Mouse (Mus musculus) CD4-positive, CD25-positive, alpha-beta regulatory T cell, adult 4 months (primary cell): ENCODE results near the gene Atrnl1. TPM values are rescaled to one million over a fixed set of nuclear protein-coding genes. Genes with fewer than 3 reads are reported as not detected.

Experiments
- ATAC-seq: one replicate; pipeline ENCODE4 v1.8.0; 2017
- polyA plus RNA-seq, 2 experiments: library from polyadenylated mRNA; unstranded; fragments of 100-300 nt; shearing (Covaris generic); gene quantifications; one replicate each; pipeline ENCODE4 v1.2.1; 2017

The Atrnl1 gene
- polyA plus RNA-seq, 2 experiments from 2014 or later = 0.11 TPM; not detected in 1

GRCm38 (mm10) chr19:57713138-57713537, 102.3 kb downstream of the Atrnl1 start:
- no peak for ATAC-seq

DNA sequence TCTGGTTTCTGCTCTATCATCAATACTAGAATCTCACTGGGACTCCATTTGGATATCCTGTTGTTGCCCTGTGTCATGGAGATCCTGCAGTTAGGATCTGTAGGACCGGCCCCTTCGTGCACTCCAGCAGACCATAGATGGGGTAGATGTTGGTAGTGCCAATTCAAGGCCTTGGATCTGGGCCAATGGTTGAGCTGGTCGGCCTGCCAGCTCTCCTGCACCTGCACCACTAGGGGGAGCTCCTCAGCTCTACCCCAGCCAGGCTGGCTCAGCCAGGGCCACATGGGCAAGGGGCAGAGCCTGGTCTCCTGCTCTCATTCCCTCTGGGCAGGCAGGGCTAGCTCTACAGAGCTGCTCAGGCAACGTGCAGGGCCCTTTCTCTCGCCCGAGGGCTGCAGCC, 114.1 kb downstream of the Atrnl1 start:
- no peak for ATAC-seq

GRCm38 (mm10) chr19:57725326-57725725, 114.5 kb downstream of the Atrnl1 start:
- no peak for ATAC-seq

DNA sequence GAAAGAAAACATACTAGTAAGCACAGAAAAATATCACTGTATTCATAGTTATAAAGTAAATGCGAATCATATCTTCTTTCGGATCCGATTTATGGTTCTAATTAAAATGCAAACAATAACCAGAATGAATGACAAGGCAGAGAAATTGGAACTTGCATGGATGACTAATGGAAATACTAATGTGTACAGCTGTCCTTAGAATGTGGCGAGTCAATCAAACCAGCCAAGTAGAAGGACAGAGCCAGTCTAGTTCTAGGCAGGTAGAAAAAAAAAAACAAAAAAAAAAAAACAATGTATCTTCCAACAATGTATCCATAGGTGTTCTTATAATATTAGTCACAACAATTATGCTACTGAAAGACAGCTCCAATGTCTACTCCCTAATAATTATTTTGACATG, 116.2 kb downstream of the Atrnl1 start:
- ATAC-seq = no peak

DNA sequence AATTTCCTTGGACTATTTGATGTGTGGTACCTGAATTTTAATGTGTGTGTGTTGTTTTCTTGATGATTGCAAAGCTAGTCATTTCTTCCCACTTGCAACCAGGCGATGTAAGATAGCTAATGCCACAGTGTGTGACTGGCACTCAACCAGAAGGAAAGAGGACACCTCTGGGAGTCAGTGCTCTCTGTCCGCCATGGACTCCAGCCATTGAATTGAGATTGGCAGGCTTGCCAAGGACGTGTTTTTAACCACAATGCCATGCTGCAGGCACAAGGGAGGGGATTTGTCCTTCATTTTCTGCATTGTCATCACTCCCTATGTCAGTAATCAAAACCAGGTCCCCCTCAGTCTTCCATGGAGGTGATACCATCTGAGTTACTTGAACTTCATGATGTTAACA, 126.6 kb downstream of the Atrnl1 start:
- no peak for ATAC-seq

- no peak for ATAC-seq
Observed at GRCm38 (mm10) chr19:57745579-57745978, 134.7 kb downstream of the Atrnl1 start.

- no peak for ATAC-seq
Observed at GRCm38 (mm10) chr19:57746553-57746952, 135.7 kb downstream of the Atrnl1 start.

- ATAC-seq = no peak
Observed at GRCm38 (mm10) chr19:57752189-57752588, 141.4 kb downstream of the Atrnl1 start.

GRCm38 (mm10) chr19:57762526-57762925, 151.7 kb downstream of the Atrnl1 start:
- no peak for ATAC-seq

DNA sequence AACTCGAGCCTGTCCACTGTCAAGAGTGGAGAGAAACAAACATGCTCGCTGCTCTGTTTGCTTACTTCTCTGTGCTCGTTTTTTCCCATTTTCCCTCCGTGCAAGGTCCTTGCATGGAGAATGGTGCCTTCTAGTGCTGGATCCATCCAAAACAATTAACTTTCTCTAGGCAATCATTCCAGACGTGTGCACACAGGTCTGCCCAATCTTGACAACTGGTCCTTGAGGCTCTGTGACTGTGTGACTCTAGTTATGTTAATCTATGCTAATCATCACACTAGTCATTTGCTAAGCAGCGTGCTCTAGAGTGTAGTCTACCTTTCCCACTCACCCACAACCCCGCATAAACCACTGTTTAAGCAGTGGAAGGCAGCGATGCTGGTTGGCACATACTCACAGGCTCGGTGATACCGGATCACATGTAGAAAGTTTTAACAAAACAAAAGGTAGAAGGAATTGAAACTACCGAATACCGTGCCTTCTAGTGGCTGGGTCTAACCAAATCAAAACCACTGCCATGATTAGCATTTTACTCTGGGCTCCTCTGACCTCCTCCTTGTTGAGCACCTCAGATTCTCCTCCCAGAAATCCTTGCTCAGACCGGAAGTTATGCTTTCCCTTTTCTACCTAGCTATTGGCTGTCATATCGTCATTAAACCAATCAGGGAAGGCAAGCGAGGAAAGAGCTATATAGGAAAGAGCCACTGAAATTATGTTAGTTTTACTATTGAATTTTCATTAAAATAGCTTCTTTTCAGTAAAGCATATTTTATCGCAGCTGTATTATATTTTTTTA, 153.9 kb downstream of the Atrnl1 start:
- no peak for ATAC-seq

DNA sequence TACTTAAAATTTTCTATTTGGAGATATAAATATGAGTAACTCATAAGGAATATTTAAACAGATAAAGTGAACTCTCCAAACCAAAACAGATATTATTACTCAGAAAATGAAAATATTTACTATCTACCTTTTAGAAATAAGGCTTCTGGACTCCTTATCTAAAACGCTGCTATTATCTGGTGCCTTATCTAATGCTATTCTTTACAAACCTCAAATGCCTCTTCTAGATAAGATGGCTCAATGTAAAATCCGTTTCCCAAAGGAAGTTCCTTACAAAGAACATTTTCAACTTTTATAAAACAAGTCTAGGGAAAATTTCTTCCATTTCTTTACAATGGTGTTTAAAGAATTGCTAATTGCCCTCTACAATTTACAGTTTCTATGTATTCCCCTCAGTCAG, 156.2 kb downstream of the Atrnl1 start:
- no peak for ATAC-seq

DNA sequence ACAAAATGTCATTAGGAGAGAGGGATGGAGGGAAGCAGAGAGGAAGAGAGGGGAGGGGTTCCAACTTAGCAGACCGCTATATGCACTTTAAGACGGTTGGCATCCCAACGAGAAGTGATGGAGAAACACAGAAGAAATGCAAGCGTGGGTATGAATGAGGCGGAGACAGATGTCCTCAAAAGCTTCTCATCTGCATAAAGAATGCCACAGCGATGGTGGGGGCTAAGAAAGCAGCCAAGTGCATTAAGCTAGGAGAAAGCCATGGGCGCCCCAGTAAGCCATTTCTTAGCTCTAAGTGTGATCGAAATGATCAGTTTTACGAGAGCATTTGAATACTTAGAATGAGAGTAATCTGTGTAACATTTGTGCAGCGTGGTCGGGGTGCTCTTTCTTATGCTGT, 157.8 kb downstream of the Atrnl1 start:
- no peak for ATAC-seq

DNA sequence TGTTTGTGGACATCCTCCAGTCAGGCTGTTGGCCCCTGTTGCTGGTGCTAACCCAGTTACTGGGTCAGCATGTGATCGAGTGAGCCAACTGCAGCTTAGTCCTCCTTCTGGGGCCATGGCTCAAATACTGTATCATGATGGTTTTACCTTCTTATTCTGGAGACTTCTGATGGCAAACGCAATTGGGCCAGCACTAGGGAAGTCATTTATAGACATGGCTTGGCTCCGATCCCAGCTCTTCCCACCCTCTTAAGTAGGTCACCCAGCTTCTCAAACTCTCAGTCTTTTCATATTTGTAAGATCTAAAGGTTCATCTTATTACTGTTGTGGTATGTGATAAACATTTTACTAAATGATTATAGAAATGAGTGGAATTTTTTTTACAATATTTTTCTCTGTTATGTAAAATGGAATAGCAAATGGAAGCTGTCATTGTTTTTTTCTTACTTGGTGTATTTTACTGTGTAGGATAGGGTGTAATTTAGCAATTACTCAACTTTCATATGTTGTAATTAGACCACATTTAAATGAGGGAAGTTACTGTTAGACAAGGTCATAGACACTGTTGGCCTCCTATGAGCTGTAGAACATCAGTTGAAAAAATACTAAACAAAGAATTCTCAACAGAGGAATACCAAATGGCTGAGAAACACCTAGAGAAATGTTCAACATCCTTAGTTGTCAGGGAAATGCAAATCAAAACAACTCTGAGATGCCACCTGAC, 171.7 kb downstream of the Atrnl1 start:
- ATAC-seq = no peak

DNA sequence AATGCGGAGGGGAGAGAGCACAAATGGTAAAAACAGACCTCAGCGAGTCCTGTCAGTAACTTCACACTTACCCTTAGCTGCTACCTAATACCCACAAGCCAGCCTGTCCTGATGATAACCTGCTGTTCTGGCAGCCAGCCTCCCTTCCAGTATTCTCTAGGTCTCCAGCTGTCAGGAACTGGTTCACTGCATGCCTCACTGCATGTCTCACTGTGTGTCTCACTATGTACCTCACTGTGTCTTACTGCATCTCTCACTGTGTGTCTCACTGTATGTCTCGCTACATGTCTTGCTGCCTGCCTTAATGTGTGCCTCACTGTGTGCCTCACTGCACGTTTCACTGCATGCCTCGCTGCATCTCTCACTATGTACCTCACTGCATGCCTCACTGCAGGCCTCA, 175.9 kb downstream of the Atrnl1 start:
- ATAC-seq = no peak

- ATAC-seq = no peak
Observed at GRCm38 (mm10) chr19:57802207-57802606, 191.4 kb downstream of the Atrnl1 start.

DNA sequence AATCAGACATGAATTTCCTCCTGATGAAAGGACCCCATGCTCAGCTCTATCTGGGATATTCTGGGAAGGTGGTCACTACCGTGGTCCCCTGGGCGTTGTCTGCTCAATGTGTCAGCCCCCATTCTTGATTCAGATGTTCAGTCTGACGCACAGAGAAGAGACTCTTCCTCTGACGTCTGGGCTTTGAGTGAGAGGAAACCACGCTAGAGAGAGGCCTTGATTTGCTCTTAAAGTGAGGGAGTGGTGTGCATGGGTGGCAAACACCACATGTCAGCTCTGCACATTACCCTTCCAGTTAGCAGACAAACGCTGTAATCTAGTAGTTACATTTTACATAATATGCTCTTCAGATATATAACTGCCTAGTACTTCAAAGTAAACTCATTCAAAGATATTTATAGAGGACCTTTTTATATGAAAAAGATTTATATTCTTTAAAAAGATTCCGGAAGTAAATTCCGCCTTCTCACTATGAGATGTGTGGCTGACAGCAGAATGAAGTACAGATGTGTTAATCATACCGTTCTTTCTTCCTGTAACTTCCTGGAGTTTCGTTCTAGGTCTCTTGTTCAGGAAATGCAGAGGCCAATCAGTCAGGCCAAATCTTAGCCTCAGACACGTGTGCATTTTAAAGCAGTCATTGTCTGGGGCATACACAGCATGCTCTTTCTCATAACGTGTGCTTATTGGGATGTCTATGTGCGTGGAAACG, 192.1 kb downstream of the Atrnl1 start:
- no peak for ATAC-seq

DNA sequence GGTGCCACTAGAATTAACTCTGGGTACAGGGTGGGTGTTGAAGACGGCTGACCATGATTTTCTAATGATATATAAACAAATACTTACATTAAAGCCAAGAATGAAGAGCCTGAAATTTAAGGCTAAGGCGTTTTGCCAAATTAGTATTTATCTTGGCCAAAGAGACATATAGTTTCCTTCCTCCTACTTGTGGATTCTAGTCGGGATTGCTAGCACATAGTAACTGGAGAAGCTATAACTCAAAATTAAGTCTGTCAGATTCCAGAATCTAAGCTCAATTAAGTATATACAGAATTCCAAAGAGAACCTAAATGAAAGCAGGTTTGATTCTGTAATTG, 192.6 kb downstream of the Atrnl1 start:
- no peak for ATAC-seq

DNA sequence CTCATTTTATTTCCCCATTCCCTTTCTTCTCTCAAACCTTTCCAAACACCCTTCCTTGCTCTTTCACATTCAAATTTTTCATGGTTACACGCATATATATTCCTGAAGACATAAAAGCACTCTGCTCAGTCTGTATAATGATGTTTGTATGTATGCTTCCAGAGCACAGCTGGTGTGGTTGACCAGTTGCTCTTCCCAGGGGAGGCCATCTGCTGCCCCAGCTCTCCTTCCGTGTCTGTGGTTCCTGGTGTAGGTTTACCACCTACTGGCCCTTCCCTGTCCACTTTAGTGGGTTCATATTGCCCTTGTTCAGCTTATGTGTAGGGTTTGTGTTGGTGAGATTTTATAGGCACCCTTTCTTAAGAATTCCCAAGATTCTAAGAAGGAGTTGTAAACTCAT, 197.5 kb downstream of the Atrnl1 start:
- ATAC-seq = no peak

GRCm38 (mm10) chr19:57814291-57814690, 203.5 kb downstream of the Atrnl1 start:
- ATAC-seq = no peak

- ATAC-seq = no peak
Observed at GRCm38 (mm10) chr19:57816221-57816996, 205.6 kb downstream of the Atrnl1 start.

DNA sequence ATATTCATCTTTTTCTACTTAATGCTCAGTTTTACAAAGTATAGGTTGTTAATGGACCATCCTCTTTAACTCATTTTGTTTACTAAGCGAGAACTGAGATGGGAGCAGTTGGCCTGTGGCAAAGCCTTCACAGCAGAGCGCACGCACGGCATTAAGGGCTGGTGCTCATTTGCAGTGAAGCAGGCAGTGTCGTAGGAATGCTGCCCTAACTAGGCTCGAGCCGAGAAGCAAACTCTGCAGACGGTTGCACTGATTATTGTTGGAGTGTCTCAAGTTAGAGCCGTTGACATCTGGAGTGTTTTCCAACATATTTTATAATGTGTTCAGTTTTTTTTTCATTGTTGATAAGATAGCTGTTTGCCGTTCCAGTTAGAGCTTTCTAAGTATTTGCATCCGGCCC, 206.9 kb downstream of the Atrnl1 start:
- no peak for ATAC-seq

DNA sequence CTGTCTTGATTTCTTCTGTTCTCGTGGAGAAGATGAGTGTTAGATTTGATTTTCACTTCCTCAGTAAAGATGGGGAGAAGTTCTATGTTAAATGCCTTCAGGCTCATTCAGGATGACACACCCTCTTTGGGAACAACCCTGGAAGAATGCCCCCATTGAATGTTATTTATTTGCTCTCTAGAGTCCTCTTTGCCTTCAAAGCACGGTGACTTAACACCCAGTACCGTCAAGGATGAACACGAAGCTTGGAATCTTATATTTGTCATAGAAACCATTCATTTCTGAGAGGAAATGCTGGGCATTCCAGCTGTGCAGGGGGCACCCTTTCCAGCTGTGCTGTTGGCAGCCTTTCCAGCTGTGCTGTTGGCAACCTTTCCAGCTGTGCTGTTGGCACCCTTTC, 212.6 kb downstream of the Atrnl1 start:
- no peak for ATAC-seq
